Mouse (Mus musculus): ENCODE data around the gene Adh5. TPM values are rescaled to one million over a fixed set of nuclear protein-coding genes. Genes with fewer than 3 reads are reported as not detected.

The Adh5 gene
- total and polyA plus RNA-seq, 3 experiments: 384 to 487 (median 468) TPM

DNA sequence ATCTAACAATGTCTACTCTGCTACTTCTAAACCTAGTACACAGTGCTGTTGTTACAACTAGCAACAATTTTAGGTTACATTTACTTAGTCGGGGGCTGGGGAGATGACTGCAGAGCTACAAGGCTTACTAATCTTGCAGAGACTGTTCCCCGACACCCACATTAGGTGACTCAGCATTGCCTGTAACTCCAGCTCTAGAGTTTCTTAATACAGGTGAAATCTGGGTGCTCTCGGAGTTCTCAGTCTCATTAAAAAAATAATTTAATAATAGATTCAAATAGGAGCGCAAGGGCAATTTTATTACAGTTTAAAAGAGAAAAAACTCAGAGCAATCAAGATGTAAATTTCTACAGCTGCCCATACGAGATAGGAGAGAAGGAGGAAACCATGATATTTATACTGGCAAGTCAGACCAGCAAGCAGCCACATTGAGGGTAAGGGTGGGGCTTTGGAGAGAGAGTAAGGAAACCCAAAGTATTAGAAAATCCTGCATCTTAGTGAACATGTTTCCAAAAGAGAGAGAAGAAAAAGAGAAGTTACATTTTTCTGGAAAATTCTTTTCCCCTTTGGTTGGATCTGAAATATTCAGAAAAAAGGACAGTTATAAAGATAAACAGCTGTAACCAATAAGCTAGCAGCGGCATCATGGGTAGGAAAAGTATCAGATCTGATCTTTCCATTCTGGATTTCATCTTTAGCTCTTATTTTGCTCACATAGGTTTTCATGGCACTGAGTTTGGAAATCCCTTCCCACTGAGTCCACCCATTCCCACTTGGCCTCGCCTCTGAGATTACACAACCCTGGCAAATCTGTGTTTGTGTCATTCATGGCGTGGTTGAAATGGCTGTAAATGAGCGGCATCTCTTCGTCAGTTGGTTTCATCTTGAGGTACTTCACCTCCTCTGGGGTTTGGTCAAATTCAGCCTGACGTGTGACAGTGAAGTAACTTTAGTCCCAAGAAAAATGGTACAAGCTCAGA is 52.6 kb downstream of the Adh5 start:
- peaks cover 5 to 8% of the 10 kb centered on the region in 2 experiments; a peak in 2 of 4 replicates for H3K4me1 ChIP-seq (ENCODE audit: control insufficient read depth in 1 of 2, insufficient read depth in 2 of 2)
- dilution Hi-C loops (cut with MboI; ENCODE audit: extremely low pct_ligation_motif_present, extremely low pct_unique_long_range_greater_than_20kb, low sequenced_read_pairs) (no loop called here), in situ Hi-C loops (cut with MboI; ENCODE audit: low pct_ligation_motif_present, low pct_unique_long_range_greater_than_20kb, low sequenced_read_pairs) (no loop called here)
- no peaks in the 10 kb centered on the region for H3K79me2 ChIP-seq (replicated peaks; ENCODE audit: control insufficient read depth, extremely low read depth, insufficient read depth, poor library complexity, severe bottlenecking)
- H3K9ac ChIP-seq (ENCODE audit: insufficient read depth, low read depth): no peak overlapping the region
- H3K9me3 ChIP-seq (replicated peaks; ENCODE audit: low read length): peaks cover 8% of the 10 kb centered on the region
- no peak overlapping the region for H3K4me2 ChIP-seq (ENCODE audit: insufficient read depth, low read depth, poor library complexity, severe bottlenecking)
- H3K36me3 ChIP-seq (replicated peaks in 1 of 2; ENCODE audit: control insufficient read depth in 1 of 2, insufficient read depth in 1 of 2, low read length in 1 of 2): no peaks in the 10 kb centered on the region
- H3K4me3 ChIP-seq (replicated peaks in 1 of 3; ENCODE audit: low read depth in 2 of 3, low read length in 2 of 3, poor library complexity in 1 of 3): no peak overlapping the region
- no peak overlapping the region for H3K27ac ChIP-seq (ENCODE audit: insufficient read depth, low read depth)
- no peak for DNase-seq (ENCODE audit: extremely low read depth)
- TF ChIP-seq USF1 (IDR thresholded peaks at IDR 0.05; ENCODE audit: low read depth, low read length) (no peak), CTCF (conservative IDR thresholded peaks at IDR 0.05 in 1 of 2, IDR thresholded peaks at IDR 0.05 in 1 of 2; ENCODE audit: low read depth in 2 of 2, low read length in 2 of 2) (no peak), KAT2A (IDR thresholded peaks at IDR 0.05; ENCODE audit: insufficient replicate concordance, low read length) (no peak), TCF12 (IDR thresholded peaks at IDR 0.05; ENCODE audit: low read depth, low read length) (no peak), POLR2A (IDR thresholded peaks at IDR 0.05; ENCODE audit: low read depth, low read length) (no peak), RAD21 (IDR thresholded peaks at IDR 0.05; ENCODE audit: low read depth, low read length) (no peak), MAZ (IDR thresholded peaks at IDR 0.05; ENCODE audit: low read depth, low read length) (no peak), GABPA (IDR thresholded peaks at IDR 0.05; ENCODE audit: insufficient replicate concordance, low read depth, low read length) (no peak), ZMIZ1 (IDR thresholded peaks at IDR 0.05; ENCODE audit: low read depth, low read length) (no peak), JUN (IDR thresholded peaks at IDR 0.05; ENCODE audit: insufficient read depth, low read depth, low read length) (no peak), UBTF (IDR thresholded peaks at IDR 0.05; ENCODE audit: low read depth, low read length) (no peak), SMC3 (IDR thresholded peaks at IDR 0.05; ENCODE audit: low read depth, low read length) (no peak), TBP (conservative IDR thresholded peaks at IDR 0.05; ENCODE audit: low read depth, low read length) (no peak), CHD2 (IDR thresholded peaks at IDR 0.05; ENCODE audit: low read length) (no peak), MXI1 (IDR thresholded peaks at IDR 0.05; ENCODE audit: low read depth, low read length) (no peak), ETS1 (conservative IDR thresholded peaks at IDR 0.05; ENCODE audit: low read depth, low read length) (no peak), SIN3A (IDR thresholded peaks at IDR 0.05; ENCODE audit: low read length) (no peak), MAX (IDR thresholded peaks at IDR 0.05; ENCODE audit: low read length) (no peak), IRF4 (IDR thresholded peaks at IDR 0.05; ENCODE audit: low read depth, low read length) (no peak), RCOR1 (conservative IDR thresholded peaks at IDR 0.05; ENCODE audit: low read depth, low read length) (no peak)
- H3K27me3 ChIP-seq (replicated peaks): peaks cover 2% of the 10 kb centered on the region
